Mouse (Mus musculus) liver, postnatal 0 days (tissue): Measurements from ENCODE around the gene Mettl1. TPM values are rescaled to one million over a fixed set of nuclear protein-coding genes. Genes with fewer than 3 reads are reported as not detected.

Experiments
- ATAC-seq: fragments of 200-750 bp; cut with Nextera tagmentation; 2 replicates; pipeline ENCODE4 v1.8.0; 2017; ENCODE audit warnings: mild to moderate bottlenecking, moderate library complexity
- DNase-seq: peaks from one replicate; pipeline ENCODE4 v3.0.0-alpha.2; 2016
- H3K27ac ChIP-seq: fragments of 300-500 bp; sonication (generic); 2 replicates; pipeline ENCODE4 v1.5.1; 2014; ENCODE audit warnings: antibody characterized with exemption, moderate library complexity, mild to moderate bottlenecking, low read depth
- H3K27me3 ChIP-seq: fragments of 300-500 bp; sonication (generic); 2 replicates; pipeline ENCODE4 v1.6.1; 2014; ENCODE audit warnings: low read length, control low read depth, mixed read lengths; ENCODE audit not compliant: insufficient read depth
- H3K36me3 ChIP-seq: fragments of 300-500 bp; sonication (generic); replicated peaks from 2 replicates; pipeline ENCODE4 v1.6.1; 2014; ENCODE audit warnings: mild to moderate bottlenecking, control low read depth, low read length, moderate library complexity, mixed read lengths; ENCODE audit not compliant: insufficient read depth
- H3K4me1 ChIP-seq: fragments of 300-500 bp; sonication (generic); 2 replicates; pipeline ENCODE4 v1.6.1; 2014; ENCODE audit warnings: antibody characterized with exemption, mild to moderate bottlenecking, control low read depth; ENCODE audit not compliant: insufficient read depth
- H3K4me2 ChIP-seq: fragments of 300-500 bp; sonication (generic); 2 replicates; pipeline ENCODE4 v1.6.1; 2014; ENCODE audit warnings: low read depth, mild to moderate bottlenecking, low read length, moderate library complexity, mixed read lengths
- H3K4me3 ChIP-seq: fragments of 300-500 bp; sonication (generic); 2 replicates; pipeline ENCODE4 v1.5.1; 2014; ENCODE audit warnings: low read depth, low read length
- H3K9ac ChIP-seq: fragments of 300-500 bp; sonication (generic); replicated peaks from 2 replicates; pipeline ENCODE4 v1.6.1; 2014; ENCODE audit warnings: mild to moderate bottlenecking, moderate library complexity
- H3K9me3 ChIP-seq: fragments of 300-500 bp; sonication (generic); 2 replicates; pipeline ENCODE4 v1.6.1; 2016; ENCODE audit warnings: mild to moderate bottlenecking, control low read depth, low read length, mixed read lengths
- CTCF ChIP-seq: sonication (generic); IDR thresholded peaks from 2 replicates; pipeline ENCODE4 v1.5.1; 2016; ENCODE audit warnings: antibody characterized with exemption, low read depth
- EP300 ChIP-seq: IDR thresholded peaks from 2 replicates; pipeline ENCODE4 v1.6.1; 2016; ENCODE audit warnings: antibody characterized with exemption, low read depth, mild to moderate bottlenecking
- WGBS: fragments of 180-500 bp; shearing (Covaris S2); extraction: QIAGEN DNeasy Blood & Tissue Kit; methylation state at CpG from one replicate; pipeline ENCODE4 v1.1.7; 2014; ENCODE audit not compliant: insufficient replicate concordance; 5-methylcytosine and 5-hydroxymethylcytosine counted together
- microRNA counts: library from miRNA; unstranded; fragments of <30 nt; microRNA quantifications from one replicate; lab custom pipeline; 2015
- microRNA-seq: library from miRNA; unstranded; fragments of <30 nt; microRNA quantifications from one replicate; pipeline ENCODE4, GENCODE M21; 2016
- polyA plus RNA-seq: library from polyadenylated mRNA; unstranded; fragments of >200 nt; fragmentation: Nextera tagmentation; extraction: Ambion mirVana; gene quantifications from 2 replicates; pipeline ENCODE4 v1.2.1, GENCODE M21; 2015

The Mettl1 gene
- polyA plus RNA-seq, 1 experiment from 2014 or later: 14.9 TPM

DNA sequence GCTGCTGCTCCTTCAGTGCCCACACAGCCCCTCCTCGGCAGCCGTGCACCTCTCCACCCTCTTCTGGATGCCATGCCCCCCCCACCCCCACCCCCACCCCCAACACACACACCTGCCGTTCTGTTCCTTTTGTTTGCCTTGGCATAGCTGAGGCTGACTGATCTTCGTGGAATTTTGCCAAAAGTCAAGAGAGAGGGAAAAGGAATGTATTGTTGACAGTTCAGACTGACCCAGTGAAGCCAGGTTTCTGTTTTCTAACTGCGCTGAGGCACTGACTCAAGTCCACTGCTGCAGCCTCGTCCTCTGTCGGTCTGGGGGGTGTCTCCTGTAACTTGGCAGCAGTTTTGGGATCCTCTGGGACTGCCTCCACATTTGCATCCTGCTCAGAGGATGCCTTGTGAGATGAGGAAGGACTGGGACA, 53.2 kb downstream of the Mettl1 start:
- peak; percentile 29 for ATAC-seq
- TF ChIP-seq CTCF: no peak
- TF ChIP-seq EP300: no peak
- H3K4me2 ChIP-seq: no peak overlapping the region
- H3K9ac ChIP-seq: no peak overlapping the region
- H3K27ac ChIP-seq: no peak overlapping the region
- no peak for DNase-seq
- peaks cover 15% of the 10 kb centered on the region for H3K4me1 ChIP-seq
- H3K9me3 ChIP-seq: no peaks in the 10 kb centered on the region
- peaks cover 45% of the 10 kb centered on the region for H3K36me3 ChIP-seq
- no peak overlapping the region for H3K4me3 ChIP-seq
- peaks cover 19% of the 10 kb centered on the region for H3K27me3 ChIP-seq
- WGBS: 60% methylated on average over 7 of the region's 7 CpGs

MicroRNA genes within 50 kb of the gene (microRNA counts, 519-probe panel; counts per million panel counts)
- 4,005 counts per million, percentile 45 among the panel's probes with 10 or more counts for microRNA mmu-miR-26a (lab: Ali Mortazavi, UCI)
- not detected for microRNA mmu-miR-546 (lab: Ali Mortazavi, UCI)

Small RNAs within 50 kb of the gene (microRNA-seq; reads per million reads assigned to microRNA genes)
- gene Mir26a-2: 71.7 reads per million, percentile 40 among the genes with 10 or more reads in this experiment
- not detected for gene Mir546

Other genes starting within 250 kb of the Mettl1 start
- 5.8 and 7.1 TPM in 2 replicates for gene Atp23, start 140.1 kb upstream of the Mettl1 start, polyA plus RNA-seq
- gene Ctdsp2, start 62.7 kb upstream of the Mettl1 start, polyA plus RNA-seq: 10.7 and 11.4 TPM in 2 replicates
- gene Avil, start 40.7 kb upstream of the Mettl1 start, polyA plus RNA-seq: 0.04 TPM in 1 of 2 replicates, not detected in the other
- gene Tsfm, start 10.6 kb upstream of the Mettl1 start, polyA plus RNA-seq: 37.7 and 38.4 TPM in 2 replicates
- gene Eef1akmt3, start 99 bp downstream of the Mettl1 start, polyA plus RNA-seq: 0.05 and 0.07 TPM in 2 replicates
- gene Cyp27b1, start 6.8 kb downstream of the Mettl1 start, polyA plus RNA-seq: not detected in 2 replicates
- 0.04 and 0.06 TPM in 2 replicates for gene March9, start 18.8 kb downstream of the Mettl1 start, polyA plus RNA-seq
- gene Cdk4, start 22.1 kb downstream of the Mettl1 start, polyA plus RNA-seq: 209 and 225 TPM in 2 replicates
- 224 and 230 TPM in 2 replicates for gene Tspan31, start 28.9 kb downstream of the Mettl1 start, polyA plus RNA-seq
- 0.33 and 0.88 TPM in 2 replicates for gene Agap2, start 33.9 kb downstream of the Mettl1 start, polyA plus RNA-seq
- 78.8 and 81.4 TPM in 2 replicates for gene Os9, start 79.7 kb downstream of the Mettl1 start, polyA plus RNA-seq
- gene B4galnt1, start 123.8 kb downstream of the Mettl1 start, polyA plus RNA-seq: 27.2 and 32.2 TPM in 2 replicates
- 2.0 TPM in 2 replicates for gene Slc26a10, start 139.2 kb downstream of the Mettl1 start, polyA plus RNA-seq
- gene Arhgef25, start 148.7 kb downstream of the Mettl1 start, polyA plus RNA-seq: 1.9 and 2.6 TPM in 2 replicates
- 8.8 and 8.9 TPM in 2 replicates for gene Dtx3, start 154.3 kb downstream of the Mettl1 start, polyA plus RNA-seq
- gene Pip4k2c, start 170.2 kb downstream of the Mettl1 start, polyA plus RNA-seq: 14.7 and 17.7 TPM in 2 replicates
- 0.06 TPM in 2 replicates for gene Kif5a, start 221.9 kb downstream of the Mettl1 start, polyA plus RNA-seq
- gene Dctn2, start 225.0 kb downstream of the Mettl1 start, polyA plus RNA-seq: 65.3 and 67.4 TPM in 2 replicates
- 5.3 and 5.7 TPM in 2 replicates for gene Mbd6, start 247.6 kb downstream of the Mettl1 start, polyA plus RNA-seq